Comparison of ENCODE assay signal across 8 mouse cellular contexts in the genomic region with DNA sequence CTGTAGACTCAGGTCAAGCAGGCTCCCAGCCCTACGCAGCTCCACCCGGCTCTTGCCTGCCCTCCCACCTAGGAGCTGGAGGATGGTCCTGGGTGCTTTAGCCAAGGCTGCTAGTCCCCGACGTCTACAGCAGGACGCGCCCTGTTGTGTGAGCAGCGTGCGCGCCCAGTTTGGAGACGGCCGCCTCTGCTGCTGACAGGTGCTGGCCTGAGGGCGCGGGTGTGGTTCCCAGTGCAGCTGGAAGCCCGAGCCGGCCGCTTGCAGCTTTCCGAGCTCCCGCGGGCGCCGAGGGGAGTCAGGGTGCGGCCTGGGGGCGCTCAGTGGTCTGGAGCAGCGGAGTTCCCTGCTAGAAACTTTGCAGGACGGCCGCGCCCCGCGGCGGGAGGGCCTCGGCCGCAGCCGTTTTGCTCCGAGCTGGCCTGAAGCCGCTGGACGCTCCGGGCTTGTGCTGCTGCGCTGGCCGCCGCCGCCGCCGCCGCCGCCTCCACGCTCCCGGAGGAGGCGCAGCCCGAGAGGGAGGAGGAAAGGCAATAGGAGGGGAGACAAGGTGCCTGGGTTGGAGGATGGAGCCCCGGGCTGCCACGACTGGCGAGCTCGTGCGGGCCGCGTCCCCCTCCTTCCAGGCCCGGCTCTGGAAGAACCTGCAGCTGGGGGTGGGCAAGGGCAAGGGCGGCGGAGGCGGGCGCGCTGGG. TPM values are rescaled to one million over a fixed set of nuclear protein-coding genes. Genes with fewer than 3 reads are reported as not detected.
DNase-seq lines count a peak whose midpoint lies in the region; ATAC-seq and TF ChIP-seq lines count a peak whose summit lies in the region.

TSS of gene Mctp1 (plus strand) at position 564 of the 692 bp plus-strand sequence.

- no peaks in the 10 kb centered on the region for H3K36me3 ChIP-seq in hindbrain, embryonic 14.5 days (replicated peaks; ENCODE audit: control insufficient read depth, insufficient read depth)

- WGBS in hindbrain, embryonic 14.5 days = 1% methylated on average over 54 of the region's 62 CpGs

- no peak for TF ChIP-seq CTCF in left cerebral cortex, adult 2 months (IDR thresholded peaks at IDR 0.05)

- H3K9me3 ChIP-seq in hindbrain, embryonic 14.5 days (ENCODE audit: control insufficient read depth, low read length) = no peaks in the 10 kb centered on the region

- peak within 1 kb of the TSS; percentile 75 for H3K4me3 ChIP-seq in hindbrain, embryonic 14.5 days (replicated peaks; ENCODE audit: low read length)
- peak within 1 kb of the TSS; percentile 84 for H3K4me3 ChIP-seq in left cerebral cortex, adult 2 months

- intact Hi-C loops in left cerebral cortex, adult 2 months (cut with DNase I) = loop anchor here (2.0 to 5.0 kb wide), 2 partner anchors 45 to 167 kb away; no protein-coding TSS in a partner anchor

- peak; percentile 94 for DNase-seq in ZHBTc4 (ENCODE audit: low read depth, low spot score)
- DNase-seq in cerebellum, postnatal 25 days = peak; percentile 80 to 88
- peak; percentile 40 to 48 for DNase-seq in frontal cortex, postnatal 36 days (ENCODE audit: low spot score in 2 of 2)
- DNase-seq in hindbrain, embryonic 14.5 days (ENCODE audit: low spot score) = peak; percentile 40
- peak; percentile 59 to 61 for DNase-seq in left cerebral cortex, adult 2 months (ENCODE audit: extremely low spot score in 1 of 2, low spot score in 2 of 2)
- DNase-seq in lung, postnatal 4 days = peak; percentile 65 to 71
- peak; percentile 41 for DNase-seq in right cerebral cortex, adult 18-20 months
- no peak for DNase-seq in adipocyte (ENCODE audit: low spot score)

- no peaks in the 10 kb centered on the region for H3K4me1 ChIP-seq in hindbrain, embryonic 14.5 days (replicated peaks; ENCODE audit: control insufficient read depth, insufficient read depth, low read length)

- H3K27ac ChIP-seq in hindbrain, embryonic 14.5 days = no peak within 1 kb of the TSS
- H3K27ac ChIP-seq in left cerebral cortex, adult 2 months = peak within 1 kb of the TSS; percentile 92

- H3K9ac ChIP-seq in hindbrain, embryonic 14.5 days = peak within 1 kb of the TSS; percentile 78

- H3K4me2 ChIP-seq in hindbrain, embryonic 14.5 days (replicated peaks) = peak within 1 kb of the TSS; percentile 98

- peaks cover 18% of the 10 kb centered on the region for H3K27me3 ChIP-seq in hindbrain, embryonic 14.5 days (ENCODE audit: control insufficient read depth, insufficient read depth, low read length)

- peak; percentile 88 for ATAC-seq in hindbrain, embryonic 14.5 days (ENCODE audit: low FRiP score)

RNA-seq across cellular contexts. Expression of gene Mctp1, which starts in this region (rescaled TPM):
- 3.0 and 3.6 TPM in 2 replicates for polyA plus RNA-seq in hindbrain, embryonic 14.5 days (2014; fragmentation: Nextera tagmentation; extraction: Ambion mirVana)
- total RNA-seq in left cerebral cortex, adult 2 months (2021) = 10 to 100 TPM; 38.9 to 46.2 TPM
